Mouse (Mus musculus) lung, postnatal 0 days (tissue): ENCODE data around the gene Pptc7. TPM values are rescaled to one million over a fixed set of nuclear protein-coding genes. Genes with fewer than 3 reads are reported as not detected.

Source experiments
- ATAC-seq: fragments of 200-750 bp; cut with Nextera tagmentation; 2 replicates; pipeline ENCODE4 v1.8.0; 2017; ENCODE audit warnings: moderate library complexity
- DNase-seq: peaks from one replicate; pipeline ENCODE4 v3.0.0-alpha.2; 2016; ENCODE audit warnings: low spot score
- H3K27ac ChIP-seq: fragments of 300-500 bp; sonication (generic); 2 replicates; pipeline ENCODE4 v1.5.1; 2014; ENCODE audit warnings: antibody characterized with exemption, mild to moderate bottlenecking, low read length, mixed read lengths
- H3K27me3 ChIP-seq: fragments of 300-500 bp; sonication (generic); replicated peaks from 2 replicates; pipeline ENCODE4 v1.6.1; 2014; ENCODE audit warnings: low read length, mixed read lengths; ENCODE audit not compliant: insufficient read depth
- H3K36me3 ChIP-seq: fragments of 300-500 bp; sonication (generic); 2 replicates; pipeline ENCODE4 v1.6.1; 2014; ENCODE audit warnings: low read length, mixed read lengths; ENCODE audit not compliant: insufficient read depth
- H3K4me1 ChIP-seq: fragments of 300-500 bp; sonication (generic); 2 replicates; pipeline ENCODE4 v1.6.1; 2014; ENCODE audit warnings: antibody characterized with exemption, low read depth, low read length, mixed read lengths; ENCODE audit not compliant: insufficient read depth
- H3K4me2 ChIP-seq: fragments of 300-500 bp; sonication (generic); replicated peaks from 2 replicates; pipeline ENCODE4 v1.6.1; 2014; ENCODE audit warnings: low read depth, mild to moderate bottlenecking, low read length, moderate library complexity, mixed read lengths
- H3K4me3 ChIP-seq: fragments of 300-500 bp; sonication (generic); 2 replicates; pipeline ENCODE4 v1.5.1; 2014; ENCODE audit warnings: low read depth, low read length
- H3K9ac ChIP-seq: fragments of 300-500 bp; sonication (generic); replicated peaks from 2 replicates; pipeline ENCODE4 v1.6.1; 2014; ENCODE audit warnings: low read depth, mild to moderate bottlenecking
- H3K9me3 ChIP-seq: fragments of 300-500 bp; sonication (generic); 2 replicates; pipeline ENCODE4 v1.6.1; 2016; ENCODE audit warnings: low read length, mixed read lengths
- CTCF ChIP-seq: IDR thresholded peaks from 2 replicates; pipeline ENCODE4 v1.5.1; 2016; ENCODE audit warnings: antibody characterized with exemption, mild to moderate bottlenecking
- EP300 ChIP-seq: IDR thresholded peaks from 2 replicates; pipeline ENCODE4 v1.6.1; 2016; ENCODE audit warnings: antibody characterized with exemption, mild to moderate bottlenecking, control low read depth
- WGBS: fragments of 180-500 bp; shearing (Covaris S2); extraction: QIAGEN DNeasy Blood & Tissue Kit; methylation state at CpG from one replicate; pipeline ENCODE4 v1.1.7; 2014; 5-methylcytosine and 5-hydroxymethylcytosine counted together
- polyA plus RNA-seq: library from polyadenylated mRNA; unstranded; fragments of >200 nt; fragmentation: Nextera tagmentation; extraction: Ambion mirVana; gene quantifications from 2 replicates; pipeline ENCODE4 v1.2.1, GENCODE M21; 2015

Pptc7 gene
- polyA plus RNA-seq, 1 experiment from 2014 or later = 12.2 TPM

GRCm38 (mm10) chr5:122249281-122249680 is 34.9 kb upstream of the Pptc7 start:
- Histone ChIP-seq H3K4me3 (no peak overlapping the region), H3K4me1 (no peaks in the 10 kb centered on the region)
- WGBS = 88% methylated on average over 4 of the region's 4 CpGs

GRCm38 (mm10) chr5:122251895-122252606 is 32.1 kb upstream of the Pptc7 start:
- ATAC-seq (no peak), DNase-seq (no peak)
- no peaks in the 10 kb centered on the region for H3K9me3 ChIP-seq
- H3K9ac ChIP-seq = no peak overlapping the region
- no peak overlapping the region for H3K4me3 ChIP-seq
- H3K36me3 ChIP-seq = peaks cover 12% of the 10 kb centered on the region
- WGBS = 96% methylated on average over 17 of the region's 17 CpGs
- H3K4me2 ChIP-seq = no peak overlapping the region
- TF ChIP-seq EP300 (no peak), CTCF (no peak)
- H3K27me3 ChIP-seq = no peaks in the 10 kb centered on the region
- H3K4me1 ChIP-seq = no peaks in the 10 kb centered on the region
- H3K27ac ChIP-seq = no peak overlapping the region

More at GRCm38 (mm10) chr5:122249281-122249680, 34.9 kb upstream of the Pptc7 start:
- no peak overlapping the region for H3K9ac ChIP-seq
- H3K27me3 ChIP-seq = no peaks in the 10 kb centered on the region
- H3K9me3 ChIP-seq = no peaks in the 10 kb centered on the region
- H3K4me2 ChIP-seq = no peak overlapping the region
- TF ChIP-seq EP300 (no peak), CTCF (no peak)
- ATAC-seq (no peak), DNase-seq (no peak)
- no peak overlapping the region for H3K27ac ChIP-seq
- peaks cover 5% of the 10 kb centered on the region; the same call in 1 of the 2 replicates for H3K36me3 ChIP-seq

- Histone ChIP-seq H3K4me2 (no peak overlapping the region), H3K36me3 (peaks cover 17% of the 10 kb centered on the region), H3K9ac (no peak overlapping the region), H3K4me3 (no peak overlapping the region), H3K27ac (no peak overlapping the region), H3K9me3 (no peaks in the 10 kb centered on the region), H3K4me1 (no peaks in the 10 kb centered on the region), H3K27me3 (no peaks in the 10 kb centered on the region)
- TF ChIP-seq EP300 (no peak), CTCF (no peak)
- ATAC-seq = no peak
- DNase-seq = no peak
- 57% methylated on average over 6 of the region's 6 CpGs for WGBS
These were observed 26.0 kb upstream of the Pptc7 start for GRCm38 (mm10) chr5:122258027-122258741.

GRCm38 (mm10) chr5:122262104-122262503 is 22.1 kb upstream of the Pptc7 start:
- Histone ChIP-seq H3K36me3 (peaks cover 10% of the 10 kb centered on the region; the same call in 1 of the 2 replicates), H3K9me3 (no peaks in the 10 kb centered on the region), H3K4me2 (no peak overlapping the region), H3K27me3 (no peaks in the 10 kb centered on the region), H3K4me1 (peaks cover 6% of the 10 kb centered on the region; the same call in 1 of the 2 replicates), H3K9ac (no peak overlapping the region), H3K4me3 (no peak overlapping the region), H3K27ac (no peak overlapping the region)
- TF ChIP-seq CTCF (peak; percentile 26), EP300 (no peak)
- no peak for DNase-seq
- WGBS = 67% methylated on average over 7 of the region's 7 CpGs
- ATAC-seq = no peak

GRCm38 (mm10) chr5:122263933-122264905 is 19.9 kb upstream of the Pptc7 start, which contains the start of gene Tctn1:
TSS of gene Tctn1 (minus strand) at chr5:122264460.
- Histone ChIP-seq H3K9me3 (no peaks in the 10 kb centered on the region), H3K27ac (peak within 1 kb of the TSS; percentile 26; the same call in 1 of the 2 replicates), H3K4me1 (peaks cover 6% of the 10 kb centered on the region; the same call in 1 of the 2 replicates), H3K4me2 (peak within 1 kb of the TSS; percentile 92), H3K36me3 (no peaks in the 10 kb centered on the region), H3K27me3 (no peaks in the 10 kb centered on the region), H3K9ac (peak within 1 kb of the TSS; percentile 72), H3K4me3 (peak within 1 kb of the TSS; percentile 76)
- ATAC-seq (peak; percentile 99), DNase-seq (peak; percentile 99)
- TF ChIP-seq CTCF (0 out of 2 replicates have a peak, but pooled peaks have one; percentile 2), EP300 (no peak)
- whole genome bisulfite sequencing = 1% methylated on average over 47 of the region's 49 CpGs
